Mouse (Mus musculus) small intestine, adult 2 months (tissue): ENCODE data around the gene Cox10.

Experiments used
- CTCF ChIP-seq: fragments of 200-500 bp; IDR thresholded peaks from 2 replicates; pipeline ENCODE4 v1.5.1; 2012; ENCODE audit warnings: low read depth, mild to moderate bottlenecking, control low read depth, inconsistent platforms, low read length, moderate library complexity, mixed read lengths; ENCODE audit not compliant: insufficient replicate concordance, insufficient read length; ENCODE audit errors: extremely low read depth
- POLR2A ChIP-seq: fragments of 200-500 bp; IDR thresholded peaks from 2 replicates; pipeline ENCODE4 v1.6.1; 2012; ENCODE audit warnings: low read depth, mild to moderate bottlenecking, control low read depth, inconsistent platforms, low read length, moderate library complexity

- no peak for TF ChIP-seq POLR2A
- TF ChIP-seq CTCF: no peak
Measured at GRCm38 (mm10) chr11:63921044-63921951, 158.0 kb downstream of the Cox10 start.
